Mouse (Mus musculus): ENCODE results near the gene BC051019.

Gene BC051019

GRCm38 (mm10) chr7:109707023-109707785 is 16.4 kb downstream of the BC051019 start:
- 31% methylated on average over 4 of the region's 4 CpGs for WGBS

- WGBS = 69% methylated on average over 3 of the region's 3 CpGs
Measured at GRCm38 (mm10) chr7:109704461-109704860, 19.2 kb downstream of the BC051019 start.

GRCm38 (mm10) chr7:109704016-109704377 is 19.7 kb downstream of the BC051019 start:
- 4% methylated on average over 17 of the region's 17 CpGs for WGBS

GRCm38 (mm10) chr7:109703190-109704015 is 20.2 kb downstream of the BC051019 start, which contains the start of the genes St5 and Akip1:
St5 (minus strand) TSS chr7:109703605.
Akip1 (plus strand) TSS chr7:109703690.
- WGBS = 1% methylated on average over 61 of the region's 61 CpGs

GRCm38 (mm10) chr7:109702721-109703120 is 20.9 kb downstream of the BC051019 start:
- WGBS = 52% methylated on average over 4 of the region's 4 CpGs

- 97% methylated on average over 10 of the region's 10 CpGs for WGBS
Measured at GRCm38 (mm10) chr7:109695339-109695726, 28.3 kb downstream of the BC051019 start.

GRCm38 (mm10) chr7:109694576-109695338 is 28.9 kb downstream of the BC051019 start:
- 86% methylated on average over 13 of the region's 13 CpGs for WGBS

GRCm38 (mm10) chr7:109690961-109691360 is 32.7 kb downstream of the BC051019 start:
- 75% methylated on average over 5 of the region's 5 CpGs for WGBS

- WGBS = 91% methylated on average over 3 of the region's 3 CpGs
Measured at GRCm38 (mm10) chr7:109690101-109690500, 33.5 kb downstream of the BC051019 start.

- 55% methylated on average over 9 of the region's 9 CpGs for WGBS
Measured at GRCm38 (mm10) chr7:109686585-109687128, 37.0 kb downstream of the BC051019 start.

GRCm38 (mm10) chr7:109680879-109681278 is 42.8 kb downstream of the BC051019 start:
- 94% methylated on average over 1 of the region's 1 CpGs for WGBS

- 92% methylated on average over 2 of the region's 2 CpGs for WGBS
Measured at GRCm38 (mm10) chr7:109680284-109680683, 43.4 kb downstream of the BC051019 start.

GRCm38 (mm10) chr7:109674944-109675628 is 48.6 kb downstream of the BC051019 start:
- 53% methylated on average over 4 of the region's 4 CpGs for WGBS

GRCm38 (mm10) chr7:109671581-109672471 is 51.8 kb downstream of the BC051019 start:
- WGBS = 2% methylated on average over 37 of the region's 44 CpGs

GRCm38 (mm10) chr7:109669426-109670170 is 54.1 kb downstream of the BC051019 start:
- 83% methylated on average over 5 of the region's 5 CpGs for WGBS

GRCm38 (mm10) chr7:109666664-109667063 is 57.0 kb downstream of the BC051019 start:
- 73% methylated on average over 5 of the region's 5 CpGs for WGBS

GRCm38 (mm10) chr7:109662626-109663025 is 61.0 kb downstream of the BC051019 start:
- WGBS = 52% methylated on average over 4 of the region's 4 CpGs
